15 mouse cellular contexts compared by ENCODE assay signal in the genomic region with DNA sequence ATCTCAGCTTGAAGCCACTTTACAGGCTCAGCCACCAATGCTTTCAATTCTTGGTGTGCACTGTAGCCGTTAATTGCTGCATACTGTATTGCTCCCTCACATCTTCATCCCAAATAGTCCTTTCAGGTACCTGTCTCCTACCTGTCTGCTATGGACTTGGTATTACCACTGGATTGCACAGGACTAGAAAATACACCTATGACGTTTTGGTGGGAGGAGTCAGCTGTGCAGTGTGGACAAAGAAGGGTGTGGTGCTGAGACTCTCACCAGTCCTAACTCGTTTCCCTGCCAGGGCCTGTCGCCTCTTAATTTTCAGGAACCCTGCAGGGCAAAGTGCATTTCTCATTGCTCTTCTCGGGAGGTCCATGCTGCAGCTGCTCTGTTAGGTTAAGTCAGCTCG. TPM values are rescaled to one million over a fixed set of nuclear protein-coding genes. Genes with fewer than 3 reads are reported as not detected.
DNase-seq lines count a peak whose midpoint lies in the region; ATAC-seq and TF ChIP-seq lines count a peak whose summit lies in the region.
"Had no signal": no experiment of that assay in that cellular context is flagged by ENCODE, and none has a peak within 500 bp of the region (broad histone marks: within the 10 kb centered on the region; RNA-seq: fewer than 3 reads in every experiment).

No protein-coding gene starts in this region.

- WGBS in hindbrain, embryonic 16.5 days, result 62% methylated on average over 6 of the region's 6 CpGs
- 74% methylated on average over 6 of the region's 6 CpGs for WGBS in hindbrain, embryonic 10.5 days
- 51% methylated on average over 6 of the region's 6 CpGs for WGBS in intestine, embryonic 16.5 days
- 32% methylated on average over 6 of the region's 6 CpGs for WGBS in large intestine, adult 2 months

- 0 out of 2 replicates have a peak, but pooled peaks have one; percentile 34 for ATAC-seq in hindbrain, embryonic 16.5 days
- peak; percentile 93 for ATAC-seq in intestine, embryonic 16.5 days

- peaks cover under 1% of the 10 kb centered on the region for H3K36me3 ChIP-seq in hindbrain, embryonic 16.5 days (ENCODE audit: control insufficient read depth, insufficient read depth, low read length)
- peaks cover 79% of the 10 kb centered on the region for H3K36me3 ChIP-seq in hindbrain, embryonic 10.5 days
- peaks cover 5% of the 10 kb centered on the region; the same call in 1 of the 2 replicates for H3K36me3 ChIP-seq in ES-E14 (ENCODE audit: control insufficient read depth, insufficient read depth, low read length, poor library complexity, severe bottlenecking)
- 0 out of 2 replicates have a peak, but pooled peaks cover 4% of the 10 kb centered on the region for H3K36me3 ChIP-seq in intestine, embryonic 16.5 days (ENCODE audit: control insufficient read depth, insufficient read depth, low read length)

- H3K9ac ChIP-seq in hindbrain, embryonic 16.5 days (ENCODE audit: low read depth, low read length), result no peak overlapping the region
- H3K9ac ChIP-seq in ES-E14 (ENCODE audit: insufficient read depth, low read depth, low read length, poor library complexity, severe bottlenecking), result no peak overlapping the region
- no peak overlapping the region for H3K9ac ChIP-seq in intestine, embryonic 16.5 days (ENCODE audit: low read depth, low read length)
- H3K9ac ChIP-seq: liver, embryonic 14.5 days; neural tube, embryonic 13.5 days had no signal

- H3K4me2 ChIP-seq in hindbrain, embryonic 16.5 days (ENCODE audit: low read length), result no peak overlapping the region
- H3K4me2 ChIP-seq in intestine, embryonic 16.5 days (ENCODE audit: low read depth, low read length), result peak overlapping the region; percentile 4; the same call in 1 of the 2 replicates
- H3K4me2 ChIP-seq: neural tube, embryonic 13.5 days had no signal

- H3K4me3 ChIP-seq in hindbrain, embryonic 16.5 days (ENCODE audit: low read length), result no peak overlapping the region
- no peak overlapping the region for H3K4me3 ChIP-seq in hindbrain, embryonic 10.5 days
- H3K4me3 ChIP-seq in ES-E14 (ENCODE audit: insufficient read depth in 1 of 2, low read depth in 1 of 2, low read length in 2 of 2, poor library complexity in 1 of 2, severe bottlenecking in 1 of 2), result no peak overlapping the region
- H3K4me3 ChIP-seq in intestine, embryonic 16.5 days (ENCODE audit: low read length), result no peak overlapping the region
- H3K4me3 ChIP-seq: forebrain, embryonic 10.5 days; left cerebral cortex, adult 2 months; neural tube, embryonic 13.5 days had no signal

- in situ Hi-C loops in ES-E14 (cut with MboI; ENCODE audit: low sequenced_read_pairs in 2 of 2, unreplicated experiment in 2 of 2), result no loop called here

- H3K27me3 ChIP-seq in hindbrain, embryonic 16.5 days (replicated peaks; ENCODE audit: control insufficient read depth, insufficient read depth, low read length), result no peaks in the 10 kb centered on the region
- no peaks in the 10 kb centered on the region for H3K27me3 ChIP-seq in hindbrain, embryonic 10.5 days (ENCODE audit: insufficient read depth, poor library complexity, severe bottlenecking)
- no peaks in the 10 kb centered on the region for H3K27me3 ChIP-seq in intestine, embryonic 16.5 days (replicated peaks; ENCODE audit: control insufficient read depth, insufficient read depth, low read length)
- H3K27me3 ChIP-seq: neural tube, embryonic 13.5 days had no signal

- DNase-seq in hindbrain, embryonic 10.5 days (ENCODE audit: low spot score), result no peak
- peak; percentile 59 for DNase-seq in ES-E14 (ENCODE audit: low read depth, low spot score)
- DNase-seq in large intestine, adult 2 months (ENCODE audit: low read depth, low spot score), result peak; percentile 90
- DNase-seq in heart, adult 9 months (ENCODE audit: low spot score in 2 of 2), result no peak
- DNase-seq in heart, postnatal 25 days (ENCODE audit: low spot score), result no peak
- DNase-seq in left cerebral cortex, adult 8-10 months (ENCODE audit: low spot score in 2 of 2), result no peak
- DNase-seq: adrenal gland, adult 2 months; midbrain, embryonic 14.5 days had no signal

- no peaks in the 10 kb centered on the region for H3K9me3 ChIP-seq in hindbrain, embryonic 16.5 days (ENCODE audit: control insufficient read depth, low read length)
- H3K9me3 ChIP-seq in hindbrain, embryonic 10.5 days, result no peaks in the 10 kb centered on the region
- H3K9me3 ChIP-seq in ES-E14 (ENCODE audit: control insufficient read depth, insufficient read depth, low read depth, low read length), result no peaks in the 10 kb centered on the region
- H3K9me3 ChIP-seq in intestine, embryonic 16.5 days (ENCODE audit: control insufficient read depth, low read length), result no peaks in the 10 kb centered on the region
- H3K9me3 ChIP-seq: forebrain, embryonic 10.5 days; neural tube, embryonic 13.5 days had no signal

- intact Hi-C loops in heart, postnatal 25 days (cut with DNase I), result no loop called here

- no peaks in the 10 kb centered on the region for H3K4me1 ChIP-seq in hindbrain, embryonic 16.5 days (ENCODE audit: control insufficient read depth, insufficient read depth, low read depth, low read length)
- no peaks in the 10 kb centered on the region for H3K4me1 ChIP-seq in hindbrain, embryonic 10.5 days (replicated peaks)
- peaks cover 0 to 4% of the 10 kb centered on the region in 2 experiments; a peak in 3 of 4 replicates for H3K4me1 ChIP-seq in ES-E14 (ENCODE audit: control insufficient read depth in 2 of 2, insufficient read depth in 2 of 2, low read length in 2 of 2, poor library complexity in 1 of 2)
- peaks cover 6% of the 10 kb centered on the region for H3K4me1 ChIP-seq in intestine, embryonic 16.5 days (ENCODE audit: control insufficient read depth, insufficient read depth, low read length)
- H3K4me1 ChIP-seq: forebrain, embryonic 10.5 days; neural tube, embryonic 13.5 days had no signal

- no peak overlapping the region for H3K27ac ChIP-seq in hindbrain, embryonic 16.5 days (ENCODE audit: low read depth, low read length)
- H3K27ac ChIP-seq in hindbrain, embryonic 10.5 days, result no peak overlapping the region
- H3K27ac ChIP-seq in ES-E14 (ENCODE audit: insufficient read depth, low read depth, low read length, poor library complexity, severe bottlenecking), result no peak overlapping the region
- no peak overlapping the region; the same call in 1 of the 2 replicates for H3K27ac ChIP-seq in intestine, embryonic 16.5 days (ENCODE audit: low read length)
- H3K27ac ChIP-seq: forebrain, embryonic 10.5 days; left cerebral cortex, adult 2 months; liver, embryonic 14.5 days; neural tube, embryonic 13.5 days had no signal

TF ChIP-seq in ES-E14, 5 proteins besides CTCF, POLR2A, EP300 and RAD21:
- TF ChIP-seq HCFC1 (IDR thresholded peaks at IDR 0.05; ENCODE audit: borderline replicate concordance, insufficient read depth, low read length), result no peak
- no peak for TF ChIP-seq ZC3H11A (IDR thresholded peaks at IDR 0.05; ENCODE audit: borderline replicate concordance, low read depth, low read length)
- no peak for TF ChIP-seq ZNF384 (IDR thresholded peaks at IDR 0.05; ENCODE audit: low read depth, low read length)
- TF ChIP-seq MAFK (IDR thresholded peaks at IDR 0.05; ENCODE audit: insufficient read depth, low read depth, low read length), result no peak
- TF ChIP-seq CHD2 (IDR thresholded peaks at IDR 0.05; ENCODE audit: low read depth, low read length), result no peak

RNA-seq across cellular contexts. Expression of a gene that starts 25.7 kb away (rescaled TPM):
- polyA plus RNA-seq in hindbrain, embryonic 16.5 days (2015; fragmentation: Nextera tagmentation; extraction: Ambion mirVana), result 0.29 and 0.36 TPM in 2 replicates
- polyA plus RNA-seq in hindbrain, embryonic 10.5 days (2016; fragmentation: Nextera tagmentation; extraction: Ambion mirVana), result 0.14 and 0.20 TPM in 2 replicates
- total RNA-seq in ES-E14 (2012; rRNA removed), result 0.22 and 1.5 TPM in 2 replicates
- 0.26 and 0.31 TPM in 2 replicates for polyA plus RNA-seq in intestine, embryonic 16.5 days (2015; fragmentation: Nextera tagmentation; extraction: Ambion mirVana)
- polyA plus RNA-seq in large intestine, adult 2 months (2012; rRNA removed), result 0.48 and 1.5 TPM in 2 replicates
- total RNA-seq in heart, postnatal 25 days (2021), result under 1 TPM; 0.17 to 0.68 TPM
- total RNA-seq in left cerebral cortex, adult 8-10 months (2022), result 1 to 10 TPM; 1.1 to 1.3 (median 1.1) TPM
- total RNA-seq: hematopoietic stem cell, adult 5-6 weeks had no signal

RNA-seq across cellular contexts. Expression of a gene that starts 27.6 kb away (rescaled TPM):
- polyA plus RNA-seq in hindbrain, embryonic 16.5 days (2015; fragmentation: Nextera tagmentation; extraction: Ambion mirVana), result 3.5 and 3.8 TPM in 2 replicates
- polyA plus RNA-seq in hindbrain, embryonic 10.5 days (2016; fragmentation: Nextera tagmentation; extraction: Ambion mirVana), result 1.9 and 2.3 TPM in 2 replicates
- 2.4 and 3.5 TPM in 2 replicates for total RNA-seq in ES-E14 (2012; rRNA removed)
- polyA plus RNA-seq in intestine, embryonic 16.5 days (2015; fragmentation: Nextera tagmentation; extraction: Ambion mirVana), result 1.1 and 1.2 TPM in 2 replicates
- 8.8 and 11.0 TPM in 2 replicates for polyA plus RNA-seq in large intestine, adult 2 months (2012; rRNA removed)
- 1 to 10 TPM; 1.8 to 2.5 TPM for total RNA-seq in heart, postnatal 25 days (2021)
- 10 to 100 TPM in 1 of 4 experiments, 1 to 10 TPM in 3; 6.5 to 13.3 (median 7.8) TPM for total RNA-seq in left cerebral cortex, adult 8-10 months (2022)
- total RNA-seq: hematopoietic stem cell, adult 5-6 weeks had no signal

RNA-seq across cellular contexts. Expression of a gene that starts 28.3 kb away (rescaled TPM):
- 0.05 TPM in 1 of 2 replicates, not detected in the other for polyA plus RNA-seq in hindbrain, embryonic 16.5 days (2015; fragmentation: Nextera tagmentation; extraction: Ambion mirVana)
- polyA plus RNA-seq in hindbrain, embryonic 10.5 days (2016; fragmentation: Nextera tagmentation; extraction: Ambion mirVana), result not detected in 2 replicates
- total RNA-seq in ES-E14 (2012; rRNA removed), result 0.16 TPM in 1 of 2 replicates, not detected in the other
- polyA plus RNA-seq in intestine, embryonic 16.5 days (2015; fragmentation: Nextera tagmentation; extraction: Ambion mirVana), result 0.05 TPM in 1 of 2 replicates, not detected in the other
- polyA plus RNA-seq in large intestine, adult 2 months (2012; rRNA removed), result 0.05 and 0.10 TPM in 2 replicates
- under 1 TPM; 0.05 to 0.11 TPM for total RNA-seq in heart, postnatal 25 days (2021)
- not detected for total RNA-seq in left cerebral cortex, adult 8-10 months (2022)
- total RNA-seq: adrenal gland, adult 2 months; left cerebral cortex, adult 2 months had no signal
- polyA plus RNA-seq: forebrain, embryonic 10.5 days; liver, embryonic 14.5 days had no signal

RNA-seq across cellular contexts. Expression of a gene that starts 32.6 kb away (rescaled TPM):
- polyA plus RNA-seq in hindbrain, embryonic 16.5 days (2015; fragmentation: Nextera tagmentation; extraction: Ambion mirVana), result 105 and 116 TPM in 2 replicates
- polyA plus RNA-seq in hindbrain, embryonic 10.5 days (2016; fragmentation: Nextera tagmentation; extraction: Ambion mirVana), result 96.0 and 100 TPM in 2 replicates
- 78.0 and 112 TPM in 2 replicates for total RNA-seq in ES-E14 (2012; rRNA removed)
- 65.4 and 67.4 TPM in 2 replicates for polyA plus RNA-seq in intestine, embryonic 16.5 days (2015; fragmentation: Nextera tagmentation; extraction: Ambion mirVana)
- polyA plus RNA-seq in large intestine, adult 2 months (2012; rRNA removed), result 82.4 and 104 TPM in 2 replicates
- total RNA-seq in heart, postnatal 25 days (2021), result 10 to 100 TPM; 46.5 to 49.5 TPM
- total RNA-seq in left cerebral cortex, adult 8-10 months (2022), result 100 to 1,000 TPM in 2 of 4 experiments, 10 to 100 TPM in 2; 97.2 to 104 (median 101) TPM

RNA-seq across cellular contexts. Expression of a gene that starts 32.7 kb away (rescaled TPM):
- 0.11 TPM in 1 of 2 replicates, not detected in the other for polyA plus RNA-seq in hindbrain, embryonic 16.5 days (2015; fragmentation: Nextera tagmentation; extraction: Ambion mirVana)
- polyA plus RNA-seq in hindbrain, embryonic 10.5 days (2016; fragmentation: Nextera tagmentation; extraction: Ambion mirVana), result not detected in 2 replicates
- 0.16 and 0.18 TPM in 2 replicates for total RNA-seq in ES-E14 (2012; rRNA removed)
- polyA plus RNA-seq in intestine, embryonic 16.5 days (2015; fragmentation: Nextera tagmentation; extraction: Ambion mirVana), result not detected in 2 replicates
- polyA plus RNA-seq in large intestine, adult 2 months (2012; rRNA removed), result not detected in 2 replicates
- not detected for total RNA-seq in heart, postnatal 25 days (2021)
- total RNA-seq in left cerebral cortex, adult 8-10 months (2022), result not detected
- total RNA-seq: adrenal gland, adult 2 months; hematopoietic stem cell, adult 5-6 weeks; left cerebral cortex, adult 2 months had no signal
- polyA plus RNA-seq: adrenal gland, adult 2 months; liver, embryonic 14.5 days; midbrain, embryonic 14.5 days; neural tube, embryonic 13.5 days had no signal

Comparison
In these comparisons a context has a peak if more than half of its experiments do, and no peak if none do; other contexts are left out.
1. DNase-seq: peak in ES-E14 (single experiment) and large intestine, adult 2 months (single experiment); none in hindbrain, embryonic 10.5 days (single experiment), heart, adult 9 months (0 of 2), heart, postnatal 25 days (single experiment) and left cerebral cortex, adult 8-10 months (0 of 2).